Mouse (Mus musculus): Measurements from ENCODE around the gene Gmip. TPM values are rescaled to one million over a fixed set of nuclear protein-coding genes. Genes with fewer than 3 reads are reported as not detected.
A peak's percentile ranks its signal among the peaks of the same experiment; 100 is the strongest.

The Gmip gene
- total RNA-seq, 2 experiments from 2014 or later: 14.2 to 24.4 TPM

- ATAC-seq (replicated peaks; ENCODE audit: low FRiP score, poor library complexity, severe bottlenecking): peak; percentile 84
These were observed 42.5 kb downstream of the Gmip start for GRCm38 (mm10) chr8:69850926-69851506.

GRCm38 (mm10) chr8:69853869-69854268 is 45.4 kb downstream of the Gmip start:
- ATAC-seq (replicated peaks; ENCODE audit: low FRiP score, poor library complexity, severe bottlenecking): no peak

GRCm38 (mm10) chr8:69860807-69861206 is 52.3 kb downstream of the Gmip start:
- ATAC-seq (replicated peaks; ENCODE audit: low FRiP score, poor library complexity, severe bottlenecking): no peak

GRCm38 (mm10) chr8:69861251-69861650 is 52.8 kb downstream of the Gmip start:
- ATAC-seq (replicated peaks; ENCODE audit: low FRiP score, poor library complexity, severe bottlenecking): no peak

GRCm38 (mm10) chr8:69863387-69864020 is 55.0 kb downstream of the Gmip start:
- ATAC-seq (replicated peaks; ENCODE audit: low FRiP score, poor library complexity, severe bottlenecking): peak; percentile 35

GRCm38 (mm10) chr8:69864180-69864579 is 55.7 kb downstream of the Gmip start:
- peak; percentile 65 for ATAC-seq (replicated peaks; ENCODE audit: low FRiP score, poor library complexity, severe bottlenecking)

- ATAC-seq (replicated peaks; ENCODE audit: low FRiP score, poor library complexity, severe bottlenecking): no peak
These were observed 59.3 kb downstream of the Gmip start for GRCm38 (mm10) chr8:69867696-69868326.

- no peak for ATAC-seq (replicated peaks; ENCODE audit: low FRiP score, poor library complexity, severe bottlenecking)
These were observed 61.7 kb downstream of the Gmip start for GRCm38 (mm10) chr8:69870003-69870765.

GRCm38 (mm10) chr8:69870907-69871306 is 62.4 kb downstream of the Gmip start:
- no peak for ATAC-seq (replicated peaks; ENCODE audit: low FRiP score, poor library complexity, severe bottlenecking)

Other genes starting within 250 kb of the Gmip start
- gene Zfp868, start 183.1 kb upstream of the Gmip start, total RNA-seq (2015; ENCODE audit: low replicate concordance): 9.4 and 19.4 TPM in 2 replicates
- 9.4 and 9.9 TPM in 2 replicates for gene Zfp868, start 183.1 kb upstream of the Gmip start, total RNA-seq (2017; ENCODE audit: low replicate concordance)
- gene Zfp964, start 154.2 kb upstream of the Gmip start, total RNA-seq (2015; ENCODE audit: low replicate concordance): not detected in 2 replicates
- gene Zfp964, start 154.2 kb upstream of the Gmip start, total RNA-seq (2017; ENCODE audit: low replicate concordance): 0.09 and 0.14 TPM in 2 replicates
- 10.7 and 15.6 TPM in 2 replicates for gene Zfp869, start 98.0 kb upstream of the Gmip start, total RNA-seq (2015; ENCODE audit: low replicate concordance)
- gene Zfp869, start 98.0 kb upstream of the Gmip start, total RNA-seq (2017; ENCODE audit: low replicate concordance): 23.1 and 30.1 TPM in 2 replicates
- gene Zfp963, start 58.7 kb upstream of the Gmip start, total RNA-seq (2015; ENCODE audit: low replicate concordance): 5.2 and 7.1 TPM in 2 replicates
- 3.2 and 3.7 TPM in 2 replicates for gene Zfp963, start 58.7 kb upstream of the Gmip start, total RNA-seq (2017; ENCODE audit: low replicate concordance)
- not detected in 2 replicates for gene Gm20422, start 33.8 kb upstream of the Gmip start, total RNA-seq (2015; ENCODE audit: low replicate concordance)
- gene Gm20422, start 33.8 kb upstream of the Gmip start, total RNA-seq (2017; ENCODE audit: low replicate concordance): 2.9 TPM in 1 of 2 replicates, not detected in the other
- gene Atp13a1, start 17.5 kb upstream of the Gmip start, total RNA-seq (2015; ENCODE audit: low replicate concordance): 9.2 and 9.4 TPM in 2 replicates
- 3.7 and 3.9 TPM in 2 replicates for gene Atp13a1, start 17.5 kb upstream of the Gmip start, total RNA-seq (2017; ENCODE audit: low replicate concordance)
- 13.1 and 14.0 TPM in 2 replicates for gene Zfp866, start 17.5 kb upstream of the Gmip start, total RNA-seq (2015; ENCODE audit: low replicate concordance)
- gene Zfp866, start 17.5 kb upstream of the Gmip start, total RNA-seq (2017; ENCODE audit: low replicate concordance): 21.1 and 28.6 TPM in 2 replicates
- gene Lpar2, start 13.8 kb downstream of the Gmip start, total RNA-seq (2015; ENCODE audit: low replicate concordance): 0.77 and 1.3 TPM in 2 replicates
- gene Lpar2, start 13.8 kb downstream of the Gmip start, total RNA-seq (2017; ENCODE audit: low replicate concordance): 0.28 and 0.85 TPM in 2 replicates
- 1.5 and 2.1 TPM in 2 replicates for gene Pbx4, start 23.8 kb downstream of the Gmip start, total RNA-seq (2015; ENCODE audit: low replicate concordance)
- gene Pbx4, start 23.8 kb downstream of the Gmip start, total RNA-seq (2017; ENCODE audit: low replicate concordance): 2.8 TPM in 1 of 2 replicates, not detected in the other
- not detected in 2 replicates for gene Cilp2, start 79.0 kb downstream of the Gmip start, total RNA-seq (2015; ENCODE audit: low replicate concordance)
- not detected in 2 replicates for gene Cilp2, start 79.0 kb downstream of the Gmip start, total RNA-seq (2017; ENCODE audit: low replicate concordance)
- gene Tssk6, start 93.5 kb downstream of the Gmip start, total RNA-seq (2015; ENCODE audit: low replicate concordance): not detected in 2 replicates
- gene Tssk6, start 93.5 kb downstream of the Gmip start, total RNA-seq (2017; ENCODE audit: low replicate concordance): 0.28 and 0.94 TPM in 2 replicates
- gene Ndufa13, start 93.9 kb downstream of the Gmip start, total RNA-seq (2015; ENCODE audit: low replicate concordance): 16.1 and 18.2 TPM in 2 replicates
- gene Ndufa13, start 93.9 kb downstream of the Gmip start, total RNA-seq (2017; ENCODE audit: low replicate concordance): 27.2 and 32.9 TPM in 2 replicates
- gene Yjefn3, start 94.0 kb downstream of the Gmip start, total RNA-seq (2015; ENCODE audit: low replicate concordance): not detected in 2 replicates
- gene Yjefn3, start 94.0 kb downstream of the Gmip start, total RNA-seq (2017; ENCODE audit: low replicate concordance): not detected in 2 replicates
- 22.8 and 30.2 TPM in 2 replicates for gene Gatad2a, start 187.7 kb downstream of the Gmip start, total RNA-seq (2015; ENCODE audit: low replicate concordance)
- gene Gatad2a, start 187.7 kb downstream of the Gmip start, total RNA-seq (2017; ENCODE audit: low replicate concordance): 25.7 and 31.8 TPM in 2 replicates
- gene Mau2, start 234.1 kb downstream of the Gmip start, total RNA-seq (2015; ENCODE audit: low replicate concordance): 24.0 and 33.9 TPM in 2 replicates
- 47.4 and 49.5 TPM in 2 replicates for gene Mau2, start 234.1 kb downstream of the Gmip start, total RNA-seq (2017; ENCODE audit: low replicate concordance)
- gene Sugp1, start 234.1 kb downstream of the Gmip start, total RNA-seq (2015; ENCODE audit: low replicate concordance): 8.2 and 10.6 TPM in 2 replicates
- gene Sugp1, start 234.1 kb downstream of the Gmip start, total RNA-seq (2017; ENCODE audit: low replicate concordance): 15.6 and 22.6 TPM in 2 replicates